Mouse (Mus musculus) kidney, adult 2 months (tissue): ENCODE measurements around the gene Epha1. TPM values are rescaled to one million over a fixed set of nuclear protein-coding genes. Genes with fewer than 3 reads are reported as not detected.

Experiments
- DNase-seq: peaks from one replicate; pipeline ENCODE4 v3.0.0; 2021
- H3K27ac ChIP-seq: fragments of 200-500 bp; 2 replicates; pipeline ENCODE4 v1.5.1; 2012; ENCODE audit warnings: low read depth, low read length, control low read depth, inconsistent platforms; ENCODE audit not compliant: insufficient read depth
- H3K27me3 ChIP-seq: fragments of 200-500 bp; replicated peaks from 2 replicates; pipeline ENCODE4 v1.6.1; 2012; ENCODE audit warnings: mild to moderate bottlenecking, moderate library complexity, low read length, inconsistent platforms; ENCODE audit not compliant: control insufficient read depth, insufficient read depth
- H3K36me3 ChIP-seq: fragments of 200-500 bp; 2 replicates; pipeline ENCODE4 v1.6.1; 2012; ENCODE audit warnings: mild to moderate bottlenecking, moderate library complexity, low read length, inconsistent platforms; ENCODE audit not compliant: control insufficient read depth, insufficient read depth
- H3K4me1 ChIP-seq: fragments of 200-500 bp; 2 replicates; pipeline ENCODE4 v1.6.1; 2011; ENCODE audit warnings: low read length; ENCODE audit not compliant: control insufficient read depth, insufficient read depth
- H3K4me3 ChIP-seq: fragments of 200-500 bp; 2 replicates; pipeline ENCODE4 v1.5.1; 2011; ENCODE audit warnings: mild to moderate bottlenecking, low read depth, low read length, control low read depth; ENCODE audit not compliant: insufficient read depth
- CTCF ChIP-seq: fragments of 200-500 bp; conservative IDR thresholded peaks from 2 replicates; pipeline ENCODE4 v1.5.1; 2011; ENCODE audit warnings: low read depth, mild to moderate bottlenecking, control low read depth, low read length, moderate library complexity, mixed read lengths; ENCODE audit not compliant: insufficient read depth, insufficient read length
- POLR2A ChIP-seq: fragments of 200-500 bp; IDR thresholded peaks from one replicate; pipeline ENCODE4 v1.6.1; 2011; ENCODE audit warnings: low read depth, low read length, control low read depth
- WGBS: fragments of 180-500 bp; shearing (Covaris S2); methylation state at CpG from one replicate; pipeline ENCODE4 v1.1.7; 2018; 5-methylcytosine and 5-hydroxymethylcytosine counted together
- polyA plus RNA-seq: library from polyadenylated mRNA; depleted of rRNA; stranded (reverse); fragments of >200 nt; gene quantifications from 2 replicates; pipeline ENCODE4 v1.2.3, GENCODE M21; 2012

Epha1 gene
- polyA plus RNA-seq, 1 experiment, result 17.0 TPM

- H3K4me3 ChIP-seq, result no peak overlapping the region
- H3K36me3 ChIP-seq, result no peaks in the 10 kb centered on the region
- H3K27ac ChIP-seq, result no peak overlapping the region
- 77% methylated on average over 3 of the region's 3 CpGs for WGBS
- H3K27me3 ChIP-seq, result no peaks in the 10 kb centered on the region
- no peak for TF ChIP-seq CTCF
- TF ChIP-seq POLR2A, result no peak
- no peaks in the 10 kb centered on the region for H3K4me1 ChIP-seq
- no peak for DNase-seq
Observed at GRCm38 (mm10) chr6:42330216-42330615, 42.9 kb downstream of the Epha1 start.

- 78% methylated on average over 3 of the region's 3 CpGs for WGBS
- TF ChIP-seq CTCF (no peak), POLR2A (no peak)
- Histone ChIP-seq H3K4me3 (no peak overlapping the region), H3K36me3 (no peaks in the 10 kb centered on the region), H3K27me3 (peaks cover 2% of the 10 kb centered on the region; the same call in 1 of the 2 replicates), H3K4me1 (no peaks in the 10 kb centered on the region), H3K27ac (no peak overlapping the region)
- DNase-seq, result no peak
Observed at GRCm38 (mm10) chr6:42328757-42329156, 44.3 kb downstream of the Epha1 start.

GRCm38 (mm10) chr6:42326509-42326908, 46.6 kb downstream of the Epha1 start:
- no peak overlapping the region for H3K4me3 ChIP-seq
- no peak for TF ChIP-seq POLR2A
- no peak for TF ChIP-seq CTCF
- no peak for DNase-seq

GRCm38 (mm10) chr6:42325268-42325609, 47.8 kb downstream of the Epha1 start:
- Histone ChIP-seq H3K4me3 (no peak overlapping the region), H3K4me1 (no peaks in the 10 kb centered on the region), H3K27me3 (peaks cover 2% of the 10 kb centered on the region; the same call in 1 of the 2 replicates), H3K36me3 (no peaks in the 10 kb centered on the region), H3K27ac (no peak overlapping the region)
- DNase-seq, result peak; percentile 72
- TF ChIP-seq CTCF (peak; percentile 78), POLR2A (no peak)
- WGBS, result 9% methylated on average over 7 of the region's 7 CpGs

More at GRCm38 (mm10) chr6:42326509-42326908, 46.6 kb downstream of the Epha1 start:
- 93% methylated on average over 3 of the region's 3 CpGs for WGBS
- Histone ChIP-seq H3K27me3 (peaks cover 2% of the 10 kb centered on the region; the same call in 1 of the 2 replicates), H3K36me3 (no peaks in the 10 kb centered on the region), H3K27ac (no peak overlapping the region), H3K4me1 (no peaks in the 10 kb centered on the region)

GRCm38 (mm10) chr6:42324482-42325267, 48.4 kb downstream of the Epha1 start, which contains the start of gene Fam131b:
Gene Fam131b (minus strand): TSS chr6:42324643.
- WGBS, result 1% methylated on average over 37 of the region's 68 CpGs
- no peak for DNase-seq
- no peaks in the 10 kb centered on the region for H3K4me1 ChIP-seq

GRCm38 (mm10) chr6:42324067-42324481, 49.0 kb downstream of the Epha1 start:
- H3K27me3 ChIP-seq, result peaks cover 2% of the 10 kb centered on the region; the same call in 1 of the 2 replicates

More at GRCm38 (mm10) chr6:42324482-42325267, 48.4 kb downstream of the Epha1 start, which contains the start of gene Fam131b:
- no peak for TF ChIP-seq CTCF
- TF ChIP-seq POLR2A, result no peak
- H3K36me3 ChIP-seq, result no peaks in the 10 kb centered on the region
- peaks cover 2% of the 10 kb centered on the region; the same call in 1 of the 2 replicates for H3K27me3 ChIP-seq
- peak within 1 kb of the TSS; percentile 44; the same call in 1 of the 2 replicates for H3K4me3 ChIP-seq
- no peak within 1 kb of the TSS for H3K27ac ChIP-seq

GRCm38 (mm10) chr6:42323371-42324066, 49.5 kb downstream of the Epha1 start:
- Histone ChIP-seq H3K36me3 (no peaks in the 10 kb centered on the region), H3K4me3 (peak overlapping the region; percentile 44; the same call in 1 of the 2 replicates), H3K4me1 (no peaks in the 10 kb centered on the region), H3K27ac (no peak overlapping the region), H3K27me3 (peaks cover 2% of the 10 kb centered on the region; the same call in 1 of the 2 replicates)
- no peak for TF ChIP-seq CTCF
- no peak for TF ChIP-seq POLR2A
- 5% methylated on average over 28 of the region's 28 CpGs for WGBS
- DNase-seq, result no peak

More at GRCm38 (mm10) chr6:42324067-42324481, 49.0 kb downstream of the Epha1 start:
- H3K4me1 ChIP-seq, result no peaks in the 10 kb centered on the region
- TF ChIP-seq CTCF, result no peak
- TF ChIP-seq POLR2A, result no peak
- H3K27ac ChIP-seq, result no peak overlapping the region
- DNase-seq, result no peak
- peak overlapping the region; percentile 44; the same call in 1 of the 2 replicates for H3K4me3 ChIP-seq
- 2% methylated on average over 17 of the region's 32 CpGs for WGBS
- H3K36me3 ChIP-seq, result no peaks in the 10 kb centered on the region
